In genomic region chr6:7876836-7877235, GRCm38 (mm10) we compare ENCODE assay signal across 22 mouse cellular contexts. TPM values are rescaled to one million over a fixed set of nuclear protein-coding genes. Genes with fewer than 3 reads are reported as not detected.
DNase-seq lines count a peak whose midpoint lies in the region; ATAC-seq and TF ChIP-seq lines count a peak whose summit lies in the region.
"Had no signal": no experiment of that assay in that cellular context is flagged by ENCODE, and none has a peak within 500 bp of the region (broad histone marks: within the 10 kb centered on the region; RNA-seq: fewer than 3 reads in every experiment).

No protein-coding gene starts in this region.

- no peaks in the 10 kb centered on the region for H3K79me2 ChIP-seq in liver, adult 2 months (ENCODE audit: control insufficient read depth, insufficient read depth, low read length)

- TF ChIP-seq CTCF in kidney, adult 2 months (conservative IDR thresholded peaks at IDR 0.05; ENCODE audit: insufficient read depth, insufficient read length, low read depth, low read length) = no peak
- no peak for TF ChIP-seq CTCF in liver, adult 2 months (IDR thresholded peaks at IDR 0.05; ENCODE audit: low read depth, low read length)
- no peak for TF ChIP-seq CTCF in liver, postnatal 0 days (IDR thresholded peaks at IDR 0.05; ENCODE audit: low read depth)

- TF ChIP-seq POLR2A in kidney, adult 2 months (IDR thresholded peaks at IDR 0.05; ENCODE audit: low read depth, low read length) = no peak
- no peak for TF ChIP-seq POLR2A in liver, adult 2 months (IDR thresholded peaks at IDR 0.05; ENCODE audit: extremely low read depth, insufficient read depth, low read length)

- no peak overlapping the region for H3K4me3 ChIP-seq in kidney, adult 2 months (ENCODE audit: insufficient read depth, low read depth, low read length)
- H3K4me3 ChIP-seq in kidney, embryonic 16.5 days (ENCODE audit: low read length) = no peak overlapping the region
- H3K4me3 ChIP-seq in liver, adult 2 months (ENCODE audit: insufficient read depth, low read depth, low read length) = no peak overlapping the region
- no peak overlapping the region for H3K4me3 ChIP-seq in liver, postnatal 0 days (ENCODE audit: low read depth, low read length)
- H3K4me3 ChIP-seq: embryonic facial prominence, embryonic 13.5 days; embryonic facial prominence, embryonic 15.5 days; erythroblast, embryonic 14.5 days; forebrain, embryonic 10.5 days; forebrain, embryonic 12.5 days had no signal

- H3K9me3 ChIP-seq in kidney, embryonic 16.5 days (ENCODE audit: low read length) = no peaks in the 10 kb centered on the region
- H3K9me3 ChIP-seq in liver, postnatal 0 days (ENCODE audit: low read length) = no peaks in the 10 kb centered on the region
- H3K9me3 ChIP-seq: embryonic facial prominence, embryonic 13.5 days; embryonic facial prominence, embryonic 15.5 days; forebrain, embryonic 10.5 days; forebrain, embryonic 12.5 days had no signal

- DNase-seq in kidney, adult 2 months = peak; percentile 81
- peak; percentile 79 for DNase-seq in kidney, adult 9 months
- no peak for DNase-seq in kidney, postnatal 10 days
- peak; percentile 63 for DNase-seq in liver, adult 2 months (ENCODE audit: extremely low read depth, low read depth, low spot score)
- DNase-seq in liver, postnatal 0 days = no peak
- DNase-seq: adrenal gland, adult 2 months; adrenal gland, postnatal 10 days; adrenal gland, postnatal 25 days; cerebellum, adult 11 months; cerebellum, adult 18-20 months; cerebellum, adult 8-10 months; cerebellum, adult 9-11 months; cerebellum, postnatal 14 days; cerebellum, postnatal 36 days; embryo, embryonic 11 days had no signal

- H3K36me3 ChIP-seq in kidney, adult 2 months (ENCODE audit: control insufficient read depth, insufficient read depth, low read length) = no peaks in the 10 kb centered on the region
- H3K36me3 ChIP-seq in kidney, embryonic 16.5 days (ENCODE audit: insufficient read depth, low read length) = no peaks in the 10 kb centered on the region
- peaks cover 4% of the 10 kb centered on the region for H3K36me3 ChIP-seq in liver, adult 2 months (ENCODE audit: control insufficient read depth, insufficient read depth, low read length)
- peaks cover 4% of the 10 kb centered on the region for H3K36me3 ChIP-seq in liver, postnatal 0 days (replicated peaks; ENCODE audit: insufficient read depth, low read length)
- H3K36me3 ChIP-seq: embryonic facial prominence, embryonic 13.5 days; forebrain, embryonic 10.5 days; forebrain, embryonic 12.5 days had no signal

- no peaks in the 10 kb centered on the region for H3K27me3 ChIP-seq in kidney, adult 2 months (replicated peaks; ENCODE audit: control insufficient read depth, insufficient read depth, low read length)
- H3K27me3 ChIP-seq in kidney, embryonic 16.5 days (ENCODE audit: insufficient read depth, low read length) = no peaks in the 10 kb centered on the region
- H3K27me3 ChIP-seq in liver, adult 2 months (ENCODE audit: control insufficient read depth, insufficient read depth, low read length) = no peaks in the 10 kb centered on the region
- no peaks in the 10 kb centered on the region for H3K27me3 ChIP-seq in liver, postnatal 0 days (ENCODE audit: insufficient read depth, low read length)
- H3K27me3 ChIP-seq: embryonic facial prominence, embryonic 13.5 days; embryonic facial prominence, embryonic 15.5 days; forebrain, embryonic 12.5 days had no signal

- no peak overlapping the region for H3K4me2 ChIP-seq in kidney, embryonic 16.5 days (replicated peaks; ENCODE audit: low read depth, low read length)
- no peak overlapping the region for H3K4me2 ChIP-seq in liver, postnatal 0 days (ENCODE audit: low read depth, low read length)
- H3K4me2 ChIP-seq: embryonic facial prominence, embryonic 13.5 days; embryonic facial prominence, embryonic 15.5 days; forebrain, embryonic 12.5 days had no signal

- H3K4me1 ChIP-seq in kidney, adult 2 months (ENCODE audit: control insufficient read depth, insufficient read depth, low read length) = peaks cover 8% of the 10 kb centered on the region; the same call in 1 of the 2 replicates
- H3K4me1 ChIP-seq in kidney, embryonic 16.5 days (ENCODE audit: insufficient read depth, low read length) = no peaks in the 10 kb centered on the region
- no peaks in the 10 kb centered on the region for H3K4me1 ChIP-seq in liver, adult 2 months (ENCODE audit: control insufficient read depth, insufficient read depth, low read length)
- H3K4me1 ChIP-seq in liver, postnatal 0 days (ENCODE audit: insufficient read depth) = no peaks in the 10 kb centered on the region
- H3K4me1 ChIP-seq: embryonic facial prominence, embryonic 15.5 days; forebrain, embryonic 10.5 days; forebrain, embryonic 12.5 days had no signal

- H3K9ac ChIP-seq in kidney, embryonic 16.5 days (replicated peaks; ENCODE audit: low read length) = no peak overlapping the region
- H3K9ac ChIP-seq in liver, adult 2 months (ENCODE audit: low read depth, low read length) = no peak overlapping the region
- no peak overlapping the region for H3K9ac ChIP-seq in liver, postnatal 0 days (replicated peaks)
- H3K9ac ChIP-seq: embryonic facial prominence, embryonic 13.5 days; embryonic facial prominence, embryonic 15.5 days; forebrain, embryonic 12.5 days had no signal

- ATAC-seq in kidney, embryonic 16.5 days (ENCODE audit: low FRiP score, low TSS enrichment) = no peak
- ATAC-seq in liver, postnatal 0 days = no peak
- ATAC-seq: forebrain, embryonic 14.5 days had no signal

- peak overlapping the region; percentile 76 for H3K27ac ChIP-seq in kidney, adult 2 months (ENCODE audit: insufficient read depth, low read depth, low read length)
- no peak overlapping the region for H3K27ac ChIP-seq in kidney, embryonic 16.5 days (ENCODE audit: low read length)
- no peak overlapping the region for H3K27ac ChIP-seq in liver, adult 2 months (replicated peaks; ENCODE audit: insufficient read depth, low read depth, low read length)
- H3K27ac ChIP-seq in liver, postnatal 0 days (ENCODE audit: low read depth) = no peak overlapping the region
- H3K27ac ChIP-seq: embryonic facial prominence, embryonic 13.5 days; embryonic facial prominence, embryonic 15.5 days; forebrain, embryonic 10.5 days; forebrain, embryonic 12.5 days had no signal

- 59% methylated on average over 5 of the region's 5 CpGs for WGBS in kidney, adult 2 months
- WGBS in kidney, embryonic 16.5 days = 86% methylated on average over 5 of the region's 5 CpGs
- WGBS in liver, adult 2 months = 66% methylated on average over 5 of the region's 5 CpGs
- 82% methylated on average over 5 of the region's 5 CpGs for WGBS in liver, postnatal 0 days (ENCODE audit: insufficient replicate concordance)

- TF ChIP-seq EP300 in liver, postnatal 0 days (IDR thresholded peaks at IDR 0.05; ENCODE audit: low read depth) = no peak

RNA-seq across cellular contexts. Expression of gene C1galt1, which starts 32.2 kb away (rescaled TPM):
- polyA plus RNA-seq in kidney, adult 2 months (2012; rRNA removed) = 5.5 and 7.5 TPM in 2 replicates
- 2.7 and 3.4 TPM in 2 replicates for polyA plus RNA-seq in kidney, embryonic 16.5 days (2015; fragmentation: Nextera tagmentation; extraction: Ambion mirVana)
- 29.8 and 31.7 TPM in 2 replicates for total RNA-seq in liver, adult 2 months (2014; rRNA removed)
- polyA plus RNA-seq in liver, adult 2 months (2012; rRNA removed) = 4.7 and 5.1 TPM in 2 replicates
- polyA plus RNA-seq in liver, postnatal 0 days (2015; fragmentation: Nextera tagmentation; extraction: Ambion mirVana) = 3.4 and 3.9 TPM in 2 replicates

Comparison
In these comparisons a context has a peak if more than half of its experiments do, and no peak if none do; other contexts are left out.
1. DNase-seq: peak in kidney, adult 2 months (single experiment), kidney, adult 9 months (single experiment) and liver, adult 2 months (single experiment); none in kidney, postnatal 10 days (single experiment) and liver, postnatal 0 days (single experiment).